Mouse (Mus musculus) liver, postnatal 0 days (tissue): ENCODE data around the gene Dyrk3. TPM values are rescaled to one million over a fixed set of nuclear protein-coding genes. Genes with fewer than 3 reads are reported as not detected.

ENCODE experiments used
- ATAC-seq: fragments of 200-750 bp; cut with Nextera tagmentation; 2 replicates; pipeline ENCODE4 v1.8.0; 2017; ENCODE audit warnings: mild to moderate bottlenecking, moderate library complexity
- DNase-seq: peaks from one replicate; pipeline ENCODE4 v3.0.0-alpha.2; 2016
- H3K27ac ChIP-seq: fragments of 300-500 bp; sonication (generic); 2 replicates; pipeline ENCODE4 v1.5.1; 2014; ENCODE audit warnings: antibody characterized with exemption, moderate library complexity, mild to moderate bottlenecking, low read depth
- H3K27me3 ChIP-seq: fragments of 300-500 bp; sonication (generic); 2 replicates; pipeline ENCODE4 v1.6.1; 2014; ENCODE audit warnings: low read length, control low read depth, mixed read lengths; ENCODE audit not compliant: insufficient read depth
- H3K36me3 ChIP-seq: fragments of 300-500 bp; sonication (generic); replicated peaks from 2 replicates; pipeline ENCODE4 v1.6.1; 2014; ENCODE audit warnings: mild to moderate bottlenecking, control low read depth, low read length, moderate library complexity, mixed read lengths; ENCODE audit not compliant: insufficient read depth
- H3K4me1 ChIP-seq: fragments of 300-500 bp; sonication (generic); 2 replicates; pipeline ENCODE4 v1.6.1; 2014; ENCODE audit warnings: antibody characterized with exemption, mild to moderate bottlenecking, control low read depth; ENCODE audit not compliant: insufficient read depth
- H3K4me2 ChIP-seq: fragments of 300-500 bp; sonication (generic); 2 replicates; pipeline ENCODE4 v1.6.1; 2014; ENCODE audit warnings: low read depth, mild to moderate bottlenecking, low read length, moderate library complexity, mixed read lengths
- H3K4me3 ChIP-seq: fragments of 300-500 bp; sonication (generic); 2 replicates; pipeline ENCODE4 v1.5.1; 2014; ENCODE audit warnings: low read depth, low read length
- H3K9ac ChIP-seq: fragments of 300-500 bp; sonication (generic); replicated peaks from 2 replicates; pipeline ENCODE4 v1.6.1; 2014; ENCODE audit warnings: mild to moderate bottlenecking, moderate library complexity
- H3K9me3 ChIP-seq: fragments of 300-500 bp; sonication (generic); 2 replicates; pipeline ENCODE4 v1.6.1; 2016; ENCODE audit warnings: mild to moderate bottlenecking, control low read depth, low read length, mixed read lengths
- CTCF ChIP-seq: sonication (generic); IDR thresholded peaks from 2 replicates; pipeline ENCODE4 v1.5.1; 2016; ENCODE audit warnings: antibody characterized with exemption, low read depth
- EP300 ChIP-seq: IDR thresholded peaks from 2 replicates; pipeline ENCODE4 v1.6.1; 2016; ENCODE audit warnings: antibody characterized with exemption, low read depth, mild to moderate bottlenecking
- WGBS: fragments of 180-500 bp; shearing (Covaris S2); extraction: QIAGEN DNeasy Blood & Tissue Kit; methylation state at CpG from one replicate; pipeline ENCODE4 v1.1.7; 2014; ENCODE audit not compliant: insufficient replicate concordance; 5-methylcytosine and 5-hydroxymethylcytosine counted together
- polyA plus RNA-seq: library from polyadenylated mRNA; unstranded; fragments of >200 nt; fragmentation: Nextera tagmentation; extraction: Ambion mirVana; gene quantifications from 2 replicates; pipeline ENCODE4 v1.2.1, GENCODE M21; 2015

Gene Dyrk3
- polyA plus RNA-seq, 1 experiment from 2014 or later, result 10.3 TPM

DNA sequence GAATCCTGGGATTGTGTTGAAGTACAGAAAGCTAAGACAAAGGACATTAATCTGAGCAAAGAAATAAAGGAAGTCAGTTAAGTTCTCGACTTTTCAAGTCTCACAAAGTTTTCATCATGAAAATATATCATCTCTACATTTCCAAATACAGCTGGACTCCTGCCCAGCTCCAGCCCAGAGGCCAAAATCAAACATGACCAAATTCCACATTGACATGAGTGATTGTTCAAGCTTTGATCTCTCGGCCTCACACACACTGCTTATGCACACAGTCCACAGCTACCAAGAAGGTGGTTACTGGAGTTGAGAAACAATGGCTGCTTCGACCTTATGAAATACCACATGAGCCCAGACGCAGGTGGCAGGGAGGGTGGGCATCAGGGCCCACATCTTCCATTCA is 54.5 kb downstream of the Dyrk3 start:
- H3K9me3 ChIP-seq, result no peaks in the 10 kb centered on the region
- peak overlapping the region; percentile 55 for H3K4me2 ChIP-seq
- H3K9ac ChIP-seq, result peak overlapping the region; percentile 39; the same call in 1 of the 2 replicates
- DNase-seq (peak; percentile 59), ATAC-seq (peak; percentile 83)
- peaks cover 87% of the 10 kb centered on the region for H3K4me1 ChIP-seq
- 35% methylated on average over 4 of the region's 4 CpGs for WGBS
- no peaks in the 10 kb centered on the region for H3K36me3 ChIP-seq
- H3K27ac ChIP-seq, result peak overlapping the region; percentile 97
- TF ChIP-seq CTCF, result no peak
- TF ChIP-seq EP300, result peak; percentile 56
- H3K4me3 ChIP-seq, result 0 out of 2 replicates have a peak overlapping the region, but pooled peaks have one; percentile 4
- H3K27me3 ChIP-seq, result no peaks in the 10 kb centered on the region

GRCm38 (mm10) chr1:131083122-131083521 is 55.0 kb downstream of the Dyrk3 start:
- 0 out of 2 replicates have a peak overlapping the region, but pooled peaks have one; percentile 4 for H3K4me3 ChIP-seq
- H3K27me3 ChIP-seq, result no peaks in the 10 kb centered on the region
- TF ChIP-seq EP300 (no peak), CTCF (no peak)
- 35% methylated on average over 5 of the region's 5 CpGs for WGBS
- H3K9ac ChIP-seq, result peak overlapping the region; percentile 39; the same call in 1 of the 2 replicates
- H3K4me1 ChIP-seq, result peaks cover 86% of the 10 kb centered on the region
- ATAC-seq (no peak), DNase-seq (no peak)
- H3K4me2 ChIP-seq, result peak overlapping the region; percentile 55
- no peaks in the 10 kb centered on the region for H3K36me3 ChIP-seq
- no peaks in the 10 kb centered on the region for H3K9me3 ChIP-seq
- H3K27ac ChIP-seq, result peak overlapping the region; percentile 97

DNA sequence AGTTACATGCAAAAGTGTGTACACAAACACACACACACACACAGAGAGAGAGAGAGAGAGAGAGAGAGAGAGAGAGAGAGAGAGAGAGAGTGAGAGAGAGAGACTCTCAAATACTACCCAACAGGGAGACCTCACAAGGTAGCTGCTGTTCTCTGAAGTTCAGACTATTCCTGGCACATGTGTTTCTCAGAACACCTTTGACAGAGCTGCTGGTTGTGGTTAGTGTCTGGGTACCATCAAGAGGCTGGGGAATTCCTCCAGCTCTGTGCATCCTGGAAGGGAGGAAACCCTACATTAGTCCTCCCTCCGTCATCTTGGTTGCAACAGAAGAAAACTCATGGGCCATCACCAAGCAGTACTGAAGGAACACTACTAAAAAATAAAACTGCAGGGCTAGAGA is 57.5 kb downstream of the Dyrk3 start:
- TF ChIP-seq EP300, result no peak
- no peak for TF ChIP-seq CTCF
- Histone ChIP-seq H3K27ac (no peak overlapping the region), H3K36me3 (no peaks in the 10 kb centered on the region), H3K9ac (no peak overlapping the region), H3K4me1 (peaks cover 82% of the 10 kb centered on the region), H3K4me3 (no peak overlapping the region), H3K27me3 (no peaks in the 10 kb centered on the region), H3K9me3 (no peaks in the 10 kb centered on the region), H3K4me2 (no peak overlapping the region)
- no peak for ATAC-seq
- DNase-seq, result no peak
- WGBS, result 65% methylated on average over 1 of the region's 1 CpGs

GRCm38 (mm10) chr1:131079762-131080161 is 58.4 kb downstream of the Dyrk3 start:
- peaks cover 83% of the 10 kb centered on the region for H3K4me1 ChIP-seq
- 45% methylated on average over 4 of the region's 4 CpGs for WGBS
- no peak overlapping the region for H3K27ac ChIP-seq
- H3K9ac ChIP-seq, result no peak overlapping the region
- no peak for DNase-seq
- TF ChIP-seq EP300 (no peak), CTCF (peak; percentile 38)
- no peaks in the 10 kb centered on the region for H3K27me3 ChIP-seq
- no peak overlapping the region for H3K4me2 ChIP-seq
- H3K9me3 ChIP-seq, result no peaks in the 10 kb centered on the region
- no peaks in the 10 kb centered on the region for H3K36me3 ChIP-seq
- no peak for ATAC-seq
- no peak overlapping the region for H3K4me3 ChIP-seq

GRCm38 (mm10) chr1:131078761-131079330 is 59.3 kb downstream of the Dyrk3 start:
- no peak for ATAC-seq
- H3K27ac ChIP-seq, result no peak overlapping the region
- no peak for TF ChIP-seq CTCF
- no peak for TF ChIP-seq EP300

More at GRCm38 (mm10) chr1:131078761-131079330, 59.3 kb downstream of the Dyrk3 start:
- H3K9ac ChIP-seq, result no peak overlapping the region; the same call in 1 of the 2 replicates
- no peaks in the 10 kb centered on the region for H3K9me3 ChIP-seq
- no peak overlapping the region for H3K4me2 ChIP-seq
- WGBS, result 72% methylated on average over 3 of the region's 3 CpGs
- DNase-seq, result no peak
- no peak overlapping the region for H3K4me3 ChIP-seq
- peaks cover 81% of the 10 kb centered on the region for H3K4me1 ChIP-seq
- H3K36me3 ChIP-seq, result no peaks in the 10 kb centered on the region
- no peaks in the 10 kb centered on the region for H3K27me3 ChIP-seq

Other genes starting within 250 kb of the Dyrk3 start
- not detected in 2 replicates for gene Il20, start 226.9 kb downstream of the Dyrk3 start, polyA plus RNA-seq
- gene Il19, start 198.2 kb downstream of the Dyrk3 start, polyA plus RNA-seq, result not detected in 2 replicates
- 0.19 TPM in 1 of 2 replicates, not detected in the other for gene Il10, start 118.5 kb downstream of the Dyrk3 start, polyA plus RNA-seq
- gene Mapkapk2, start 40.5 kb downstream of the Dyrk3 start, polyA plus RNA-seq, result 18.3 and 19.6 TPM in 2 replicates
- 18.2 and 19.0 TPM in 2 replicates for gene Eif2d, start 14.8 kb upstream of the Dyrk3 start, polyA plus RNA-seq
- 7.7 and 8.0 TPM in 2 replicates for gene Rassf5, start 106.9 kb upstream of the Dyrk3 start, polyA plus RNA-seq
- gene Ikbke, start 141.3 kb upstream of the Dyrk3 start, polyA plus RNA-seq, result 3.9 and 4.4 TPM in 2 replicates